Comparison of ENCODE assay signal across 28 mouse cellular contexts in the genomic region with DNA sequence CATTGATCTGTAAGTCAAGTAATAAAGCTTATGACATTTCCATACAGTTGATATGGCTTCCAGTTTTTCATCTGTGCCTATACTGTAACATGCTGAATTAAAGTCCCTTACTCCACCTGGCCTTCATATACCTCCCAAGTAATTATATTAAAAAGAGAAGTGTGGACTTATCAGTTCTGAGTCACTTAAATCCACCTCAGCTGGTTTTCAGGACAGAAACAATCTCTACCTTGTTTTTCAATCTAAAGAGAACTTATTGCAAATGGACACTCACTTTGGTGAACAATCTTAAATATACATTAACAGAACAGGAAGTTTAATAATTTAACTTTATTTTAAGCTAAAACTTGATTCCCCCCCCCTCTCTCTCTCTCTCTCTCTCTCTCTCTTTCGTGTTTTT.
"Had no signal": no experiment of that assay in that cellular context is flagged by ENCODE, and none has a peak within 500 bp of the region (broad histone marks: within the 10 kb centered on the region; RNA-seq: fewer than 3 reads in every experiment).

No protein-coding gene starts in this region.

- DNase-seq: left cerebral cortex, postnatal 4 days; liver; liver, embryonic 13.5 days; liver, postnatal 0 days; lung, adult 18-20 months; lung, adult 2 months; lung, embryonic 14.5 days; lung, postnatal 10 days; lung, postnatal 14 days; lung, postnatal 36 days; lung, postnatal 4 days; midbrain, embryonic 14.5 days had no signal

- H3K27ac ChIP-seq: limb, embryonic 10.5 days; limb, embryonic 12.5 days; limb, embryonic 13.5 days; limb, embryonic 15.5 days; liver, embryonic 12.5 days; liver, embryonic 13.5 days; liver, embryonic 14.5 days; liver, embryonic 15.5 days; lung, embryonic 15.5 days; macrophage; midbrain, embryonic 10.5 days; midbrain, embryonic 12.5 days; midbrain, embryonic 13.5 days; midbrain, embryonic 15.5 days; neural tube, embryonic 12.5 days had no signal

- H3K9me3 ChIP-seq: limb, embryonic 10.5 days; limb, embryonic 12.5 days; limb, embryonic 13.5 days; limb, embryonic 15.5 days; liver, embryonic 13.5 days; liver, embryonic 15.5 days; lung, embryonic 15.5 days; midbrain, embryonic 12.5 days; midbrain, embryonic 13.5 days; midbrain, embryonic 15.5 days; neural tube, embryonic 12.5 days had no signal

- H3K36me3 ChIP-seq: limb, embryonic 12.5 days; limb, embryonic 13.5 days; limb, embryonic 15.5 days; liver, embryonic 12.5 days; liver, embryonic 13.5 days; liver, embryonic 15.5 days; lung, embryonic 15.5 days; midbrain, embryonic 12.5 days; midbrain, embryonic 13.5 days; midbrain, embryonic 15.5 days; neural tube, embryonic 12.5 days had no signal

- H3K4me1 ChIP-seq: limb, embryonic 10.5 days; midbrain, embryonic 10.5 days; midbrain, embryonic 12.5 days; neural tube, embryonic 12.5 days had no signal

- H3K27me3 ChIP-seq: limb, embryonic 12.5 days; limb, embryonic 13.5 days; limb, embryonic 15.5 days; liver, embryonic 12.5 days; liver, embryonic 13.5 days; liver, embryonic 15.5 days; lung, embryonic 15.5 days; megakaryocyte, embryonic 14.5 days; midbrain, embryonic 12.5 days; midbrain, embryonic 13.5 days; midbrain, embryonic 15.5 days; neural tube, embryonic 12.5 days had no signal

- H3K4me3 ChIP-seq: limb, embryonic 10.5 days; limb, embryonic 12.5 days; limb, embryonic 13.5 days; limb, embryonic 15.5 days; liver, embryonic 12.5 days; liver, embryonic 13.5 days; liver, embryonic 15.5 days; lung, embryonic 15.5 days; megakaryocyte, embryonic 14.5 days; midbrain, embryonic 10.5 days; midbrain, embryonic 12.5 days; midbrain, embryonic 13.5 days; midbrain, embryonic 15.5 days; myocyte; neural tube, embryonic 12.5 days had no signal

- H3K9ac ChIP-seq: limb, embryonic 12.5 days; limb, embryonic 13.5 days; limb, embryonic 15.5 days; liver, embryonic 12.5 days; liver, embryonic 13.5 days; liver, embryonic 14.5 days; liver, embryonic 15.5 days; liver, postnatal 0 days; lung, embryonic 14.5 days; lung, embryonic 15.5 days; midbrain, embryonic 12.5 days; midbrain, embryonic 13.5 days; midbrain, embryonic 15.5 days; neural tube, embryonic 12.5 days had no signal
